Mouse (Mus musculus) stomach, postnatal 0 days (tissue): ENCODE data around the gene Boll. TPM values are rescaled to one million over a fixed set of nuclear protein-coding genes. Genes with fewer than 3 reads are reported as not detected.

Source experiments
- ATAC-seq: fragments of 200-750 bp; cut with Nextera tagmentation; 2 replicates; pipeline ENCODE4 v1.8.0; 2017; ENCODE audit not compliant: low FRiP score, low TSS enrichment
- DNase-seq: peaks from one replicate; pipeline ENCODE4 v3.0.0-alpha.2; 2016; ENCODE audit warnings: low spot score
- H3K27ac ChIP-seq: fragments of 300-500 bp; sonication (generic); replicated peaks from 2 replicates; pipeline ENCODE4 v1.5.1; 2014; ENCODE audit warnings: mild to moderate bottlenecking, control low read depth
- H3K27me3 ChIP-seq: fragments of 300-500 bp; sonication (generic); 2 replicates; pipeline ENCODE4 v1.6.1; 2014; ENCODE audit warnings: low read length; ENCODE audit not compliant: control insufficient read depth, insufficient read depth
- H3K36me3 ChIP-seq: fragments of 300-500 bp; sonication (generic); 2 replicates; pipeline ENCODE4 v1.6.1; 2014; ENCODE audit warnings: low read length, mixed read lengths; ENCODE audit not compliant: control insufficient read depth, insufficient read depth
- H3K4me1 ChIP-seq: fragments of 300-500 bp; sonication (generic); replicated peaks from 2 replicates; pipeline ENCODE4 v1.6.1; 2014; ENCODE audit warnings: antibody characterized with exemption; ENCODE audit not compliant: control insufficient read depth, insufficient read depth
- H3K4me2 ChIP-seq: fragments of 300-500 bp; sonication (generic); replicated peaks from 2 replicates; pipeline ENCODE4 v1.6.1; 2014; ENCODE audit warnings: low read depth, mild to moderate bottlenecking, control low read depth, moderate library complexity
- H3K4me3 ChIP-seq: fragments of 300-500 bp; sonication (generic); 2 replicates; pipeline ENCODE4 v1.5.1; 2014; ENCODE audit warnings: low read depth, low read length, control low read depth
- H3K9ac ChIP-seq: fragments of 300-500 bp; sonication (generic); 2 replicates; pipeline ENCODE4 v1.6.1; 2014; ENCODE audit warnings: mild to moderate bottlenecking, low read length, control low read depth, mixed read lengths
- H3K9me3 ChIP-seq: fragments of 300-500 bp; sonication (generic); 2 replicates; pipeline ENCODE4 v1.6.1; 2016; ENCODE audit warnings: low read length; ENCODE audit not compliant: control insufficient read depth
- CTCF ChIP-seq: IDR thresholded peaks from 2 replicates; pipeline ENCODE4 v1.5.1; 2016; ENCODE audit warnings: antibody characterized with exemption, low read depth, mild to moderate bottlenecking, moderate library complexity
- EP300 ChIP-seq: optimal IDR thresholded peaks from 2 replicates; pipeline ENCODE3; 2016; ENCODE audit warnings: antibody characterized with exemption
- WGBS: fragments of 180-500 bp; shearing (Covaris S2); extraction: QIAGEN DNeasy Blood & Tissue Kit; methylation state at CpG from one replicate; pipeline ENCODE4 v1.1.7; 2014; 5-methylcytosine and 5-hydroxymethylcytosine counted together
- polyA plus RNA-seq: library from polyadenylated mRNA; unstranded; fragments of >200 nt; fragmentation: Nextera tagmentation; extraction: Ambion mirVana; gene quantifications from 2 replicates; pipeline ENCODE4 v1.2.1, GENCODE M21; 2015

Boll gene
- polyA plus RNA-seq, 1 experiment from 2014 or later = 0.13 TPM

GRCm38 (mm10) chr1:55236890-55237642 lies 126.2 kb downstream of the Boll start, which contains the start of gene Mars2:
Gene Mars2, plus strand, starts transcription at chr1:55237177.
- H3K9me3 ChIP-seq = no peaks in the 10 kb centered on the region
- peak; percentile 52 for TF ChIP-seq CTCF
- TF ChIP-seq EP300 = no peak
- peaks cover 11% of the 10 kb centered on the region for H3K4me1 ChIP-seq
- H3K9ac ChIP-seq = peak within 1 kb of the TSS; percentile 79
- H3K4me3 ChIP-seq = peak within 1 kb of the TSS; percentile 75
- H3K36me3 ChIP-seq = no peaks in the 10 kb centered on the region
- H3K4me2 ChIP-seq = peak within 1 kb of the TSS; percentile 93
- H3K27ac ChIP-seq = peak within 1 kb of the TSS; percentile 83
- peak; percentile 99 for ATAC-seq
- WGBS = under 1% methylated on average over 82 of the region's 82 CpGs
- H3K27me3 ChIP-seq = no peaks in the 10 kb centered on the region
- DNase-seq = peak; percentile 98

- peak overlapping the region; percentile 93 for H3K4me2 ChIP-seq
- no peaks in the 10 kb centered on the region for H3K9me3 ChIP-seq
- no peaks in the 10 kb centered on the region for H3K27me3 ChIP-seq
- H3K9ac ChIP-seq = peak overlapping the region; percentile 32; the same call in 1 of the 2 replicates
- no peak for TF ChIP-seq EP300
- TF ChIP-seq CTCF = no peak
- WGBS = 17% methylated on average over 5 of the region's 5 CpGs
- H3K4me3 ChIP-seq = peak overlapping the region; percentile 75
- no peak overlapping the region; the same call in 1 of the 2 replicates for H3K27ac ChIP-seq
- H3K36me3 ChIP-seq = no peaks in the 10 kb centered on the region
- peaks cover 11% of the 10 kb centered on the region for H3K4me1 ChIP-seq
- no peak for DNase-seq
- no peak for ATAC-seq
These were observed 126.8 kb downstream of the Boll start for GRCm38 (mm10) chr1:55236487-55236886.

GRCm38 (mm10) chr1:55234910-55235520 lies 128.3 kb downstream of the Boll start:
- no peak for DNase-seq
- no peak overlapping the region for H3K27ac ChIP-seq
- H3K4me2 ChIP-seq = no peak overlapping the region
- no peak overlapping the region for H3K4me3 ChIP-seq
- no peaks in the 10 kb centered on the region for H3K27me3 ChIP-seq
- no peaks in the 10 kb centered on the region for H3K36me3 ChIP-seq
- H3K9me3 ChIP-seq = no peaks in the 10 kb centered on the region
- 48% methylated on average over 16 of the region's 16 CpGs for WGBS
- peaks cover 11% of the 10 kb centered on the region for H3K4me1 ChIP-seq
- TF ChIP-seq EP300 = no peak
- TF ChIP-seq CTCF = no peak
- no peak overlapping the region for H3K9ac ChIP-seq
- ATAC-seq = no peak

- H3K9ac ChIP-seq = no peak overlapping the region
- H3K4me1 ChIP-seq = no peaks in the 10 kb centered on the region
- ATAC-seq (no peak), DNase-seq (no peak)
- no peak overlapping the region for H3K27ac ChIP-seq
- no peak for TF ChIP-seq CTCF
- TF ChIP-seq EP300 = no peak
- no peak overlapping the region for H3K4me2 ChIP-seq
- no peaks in the 10 kb centered on the region for H3K36me3 ChIP-seq
- no peaks in the 10 kb centered on the region for H3K9me3 ChIP-seq
- WGBS = 74% methylated on average over 8 of the region's 8 CpGs
- no peaks in the 10 kb centered on the region for H3K27me3 ChIP-seq
- H3K4me3 ChIP-seq = no peak overlapping the region
These were observed 134.9 kb downstream of the Boll start for GRCm38 (mm10) chr1:55228256-55228884.

DNA sequence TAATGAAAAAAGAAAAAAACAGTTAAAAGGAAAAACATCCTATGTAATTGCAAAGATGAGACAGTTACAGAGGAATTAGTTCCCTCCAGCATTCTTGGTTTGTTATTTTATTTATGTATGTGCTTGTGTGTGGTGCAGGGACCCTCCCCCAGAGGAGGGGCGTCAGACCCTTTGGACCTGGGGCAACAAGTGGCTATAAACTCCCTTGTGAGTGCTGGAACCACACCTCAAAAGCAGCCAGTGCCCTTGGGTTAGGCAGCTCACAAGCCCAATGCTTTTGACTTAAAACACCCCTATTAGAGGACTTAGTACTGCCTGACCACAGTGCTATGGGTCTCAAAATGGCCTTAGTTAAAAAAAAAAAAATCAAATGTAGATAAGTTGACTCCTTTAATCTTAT lies 135.9 kb downstream of the Boll start:
- TF ChIP-seq CTCF = no peak
- no peak for TF ChIP-seq EP300
- WGBS = 75% methylated on average over 1 of the region's 1 CpGs
- no peaks in the 10 kb centered on the region for H3K4me1 ChIP-seq
- no peak overlapping the region for H3K27ac ChIP-seq
- no peaks in the 10 kb centered on the region for H3K9me3 ChIP-seq
- H3K4me3 ChIP-seq = no peak overlapping the region
- H3K9ac ChIP-seq = no peak overlapping the region
- no peak overlapping the region for H3K4me2 ChIP-seq
- no peaks in the 10 kb centered on the region for H3K36me3 ChIP-seq
- DNase-seq (no peak), ATAC-seq (no peak)
- H3K27me3 ChIP-seq = no peaks in the 10 kb centered on the region
